Mouse (Mus musculus): Measurements from ENCODE around the gene Ak3.

DNA sequence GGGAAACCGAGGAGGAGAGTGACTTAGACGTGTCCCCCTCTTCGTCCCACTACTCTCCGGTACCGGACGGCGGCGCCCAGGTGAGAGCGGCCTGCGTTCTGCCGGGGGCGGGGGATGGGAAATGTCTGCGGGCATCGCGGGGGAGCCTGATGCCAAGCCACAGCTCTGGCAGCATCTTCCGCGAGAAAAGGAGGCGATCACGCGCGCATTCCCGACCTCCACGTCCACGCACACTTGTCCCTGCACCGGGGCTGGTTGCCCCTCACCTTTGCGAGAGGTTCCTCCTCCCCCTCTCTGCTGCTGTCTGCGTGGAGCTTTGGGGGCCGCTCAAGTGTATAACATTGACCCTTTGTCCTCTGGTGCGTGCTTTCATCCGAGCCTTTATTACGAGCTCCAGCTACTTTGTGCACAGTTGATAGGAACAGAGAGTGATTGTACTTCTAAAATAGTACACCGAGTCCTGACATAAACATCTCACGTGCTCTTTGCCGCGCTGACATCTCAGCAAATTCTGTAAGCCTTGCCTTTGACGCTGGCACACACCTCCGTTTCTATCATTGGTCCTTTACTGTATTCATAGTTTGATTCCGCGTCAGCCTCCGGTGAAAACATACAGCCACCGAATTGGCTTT is 57.1 kb downstream of the Ak3 start:
- TF ChIP-seq CTCF (IDR thresholded peaks at IDR 0.05; ENCODE audit: borderline replicate concordance, extremely low read depth, insufficient read depth, insufficient read length), result no peak
- no peak for TF ChIP-seq POLR2A (IDR thresholded peaks at IDR 0.05; ENCODE audit: borderline replicate concordance, extremely low read depth, insufficient read depth, insufficient read length, poor library complexity, severe bottlenecking)

All from brain, embryonic 14.5 days (tissue).